Mouse (Mus musculus) midbrain, embryonic 15.5 days (tissue): Measurements from ENCODE around the gene Irx4. TPM values are rescaled to one million over a fixed set of nuclear protein-coding genes. Genes with fewer than 3 reads are reported as not detected.

ENCODE experiments used
- ATAC-seq: fragments of 200-750 bp; cut with Nextera tagmentation; replicated peaks from 2 replicates; pipeline ENCODE4 v1.8.0; 2017; ENCODE audit warnings: moderate TSS enrichment
- H3K27ac ChIP-seq: fragments of 300-500 bp; sonication (generic); 2 replicates; pipeline ENCODE4 v1.5.1; 2015; ENCODE audit warnings: mild to moderate bottlenecking, inconsistent platforms
- H3K27me3 ChIP-seq: fragments of 300-500 bp; sonication (generic); replicated peaks from 2 replicates; pipeline ENCODE4 v1.6.1; 2015; ENCODE audit warnings: inconsistent platforms
- H3K36me3 ChIP-seq: fragments of 300-500 bp; sonication (generic); replicated peaks from 2 replicates; pipeline ENCODE4 v1.6.1; 2015; ENCODE audit warnings: inconsistent platforms
- H3K4me1 ChIP-seq: fragments of 300-500 bp; sonication (generic); 2 replicates; pipeline ENCODE4 v1.6.1; 2015; ENCODE audit warnings: inconsistent platforms
- H3K4me2 ChIP-seq: fragments of 300-500 bp; sonication (generic); 2 replicates; pipeline ENCODE4 v1.6.1; 2015; ENCODE audit warnings: inconsistent platforms, mild to moderate bottlenecking, moderate library complexity
- H3K4me3 ChIP-seq: fragments of 300-500 bp; sonication (generic); 2 replicates; pipeline ENCODE4 v1.5.1; 2015; ENCODE audit warnings: mild to moderate bottlenecking, inconsistent platforms
- H3K9ac ChIP-seq: fragments of 300-500 bp; sonication (generic); 2 replicates; pipeline ENCODE4 v1.6.1; 2015; ENCODE audit warnings: mild to moderate bottlenecking, inconsistent platforms
- H3K9me3 ChIP-seq: fragments of 300-500 bp; sonication (generic); 2 replicates; pipeline ENCODE4 v1.6.1; 2016; ENCODE audit warnings: inconsistent platforms
- WGBS: fragments of 180-500 bp; shearing (Covaris S2); methylation state at CpG from one replicate; pipeline ENCODE4 v1.1.7; 2015; ENCODE audit warnings: mixed read lengths; 5-methylcytosine and 5-hydroxymethylcytosine counted together
- polyA plus RNA-seq: library from polyadenylated mRNA; unstranded; fragments of >200 nt; fragmentation: Nextera tagmentation; extraction: Ambion mirVana; gene quantifications from 2 replicates; pipeline ENCODE4 v1.2.1, GENCODE M21; 2015

The Irx4 gene
- polyA plus RNA-seq, 1 experiment from 2014 or later, result 1.7 TPM

GRCm38 (mm10) chr13:73272794-73273282 lies 12.6 kb downstream of the Irx4 start:
- H3K4me2 ChIP-seq, result no peak overlapping the region

GRCm38 (mm10) chr13:73273536-73273935 lies 13.3 kb downstream of the Irx4 start:
- Histone ChIP-seq H3K9ac (no peak overlapping the region), H3K4me1 (peaks cover 24% of the 10 kb centered on the region), H3K4me2 (no peak overlapping the region), H3K9me3 (no peaks in the 10 kb centered on the region), H3K36me3 (no peaks in the 10 kb centered on the region), H3K27me3 (peaks cover 64% of the 10 kb centered on the region), H3K27ac (no peak overlapping the region), H3K4me3 (no peak overlapping the region)
- ATAC-seq, result no peak
- WGBS, result 30% methylated on average over 1 of the region's 1 CpGs

More at GRCm38 (mm10) chr13:73272794-73273282, 12.6 kb downstream of the Irx4 start:
- Histone ChIP-seq H3K27ac (no peak overlapping the region), H3K27me3 (peaks cover 71% of the 10 kb centered on the region), H3K9me3 (no peaks in the 10 kb centered on the region), H3K36me3 (no peaks in the 10 kb centered on the region), H3K4me3 (no peak overlapping the region), H3K4me1 (peaks cover 27% of the 10 kb centered on the region), H3K9ac (no peak overlapping the region)
- ATAC-seq, result no peak

DNA sequence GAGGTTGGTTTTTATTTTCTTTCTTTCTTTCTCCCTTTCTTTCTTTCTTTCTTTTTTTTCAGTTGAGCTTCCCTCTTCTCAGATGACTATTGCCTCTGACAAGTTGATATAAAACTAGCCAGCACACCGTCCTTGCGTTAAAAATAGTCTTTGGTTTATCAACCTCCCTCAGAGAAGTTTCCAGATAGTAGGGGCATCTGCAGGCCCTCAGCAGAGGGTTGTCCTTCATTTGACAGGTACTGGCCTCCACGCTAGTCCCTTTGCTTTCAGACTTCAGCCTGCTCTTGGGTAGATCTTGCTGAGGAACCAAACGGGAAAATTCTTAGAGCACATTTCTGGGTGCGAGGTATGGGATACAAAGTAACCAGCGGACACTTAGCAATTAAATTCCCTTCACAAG lies 17.1 kb downstream of the Irx4 start:
- peaks cover 37% of the 10 kb centered on the region for H3K27me3 ChIP-seq
- no peak overlapping the region for H3K9ac ChIP-seq
- no peak for ATAC-seq
- H3K4me3 ChIP-seq, result no peak overlapping the region
- H3K27ac ChIP-seq, result no peak overlapping the region
- H3K36me3 ChIP-seq, result no peaks in the 10 kb centered on the region
- H3K9me3 ChIP-seq, result no peaks in the 10 kb centered on the region
- H3K4me2 ChIP-seq, result no peak overlapping the region
- H3K4me1 ChIP-seq, result peaks cover 2% of the 10 kb centered on the region
- WGBS, result 93% methylated on average over 6 of the region's 6 CpGs

GRCm38 (mm10) chr13:73277797-73278196 lies 17.5 kb downstream of the Irx4 start:
- Histone ChIP-seq H3K9ac (no peak overlapping the region), H3K27ac (no peak overlapping the region), H3K4me1 (no peaks in the 10 kb centered on the region), H3K4me3 (no peak overlapping the region), H3K36me3 (no peaks in the 10 kb centered on the region), H3K27me3 (peaks cover 32% of the 10 kb centered on the region), H3K4me2 (no peak overlapping the region), H3K9me3 (no peaks in the 10 kb centered on the region)
- WGBS, result 76% methylated on average over 1 of the region's 1 CpGs
- no peak for ATAC-seq

DNA sequence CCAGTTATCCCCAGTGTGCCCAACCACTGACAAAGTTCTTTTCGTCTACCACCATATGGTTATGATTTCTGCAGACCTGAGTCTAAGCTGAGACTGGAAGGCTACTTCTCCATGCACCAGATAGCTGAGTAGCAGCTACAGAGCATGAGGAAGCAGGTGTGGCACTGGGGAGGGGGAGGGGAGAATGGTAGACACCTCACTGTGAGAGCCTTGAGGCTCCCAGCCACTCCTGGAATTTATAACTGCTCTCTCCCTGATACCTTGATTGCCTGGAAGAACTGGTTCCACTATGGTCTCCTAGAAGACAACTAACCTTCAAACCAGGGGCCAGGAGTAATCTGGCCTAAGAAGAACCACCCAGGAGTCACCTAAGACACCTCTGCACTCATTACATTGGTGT lies 18.9 kb downstream of the Irx4 start:
- no peaks in the 10 kb centered on the region for H3K4me1 ChIP-seq
- no peak overlapping the region for H3K9ac ChIP-seq
- no peaks in the 10 kb centered on the region for H3K9me3 ChIP-seq
- H3K36me3 ChIP-seq, result no peaks in the 10 kb centered on the region
- no peak overlapping the region for H3K4me2 ChIP-seq
- 97% methylated on average over 1 of the region's 1 CpGs for WGBS
- no peak overlapping the region for H3K4me3 ChIP-seq
- H3K27me3 ChIP-seq, result peaks cover 18% of the 10 kb centered on the region
- H3K27ac ChIP-seq, result no peak overlapping the region
- ATAC-seq, result no peak

DNA sequence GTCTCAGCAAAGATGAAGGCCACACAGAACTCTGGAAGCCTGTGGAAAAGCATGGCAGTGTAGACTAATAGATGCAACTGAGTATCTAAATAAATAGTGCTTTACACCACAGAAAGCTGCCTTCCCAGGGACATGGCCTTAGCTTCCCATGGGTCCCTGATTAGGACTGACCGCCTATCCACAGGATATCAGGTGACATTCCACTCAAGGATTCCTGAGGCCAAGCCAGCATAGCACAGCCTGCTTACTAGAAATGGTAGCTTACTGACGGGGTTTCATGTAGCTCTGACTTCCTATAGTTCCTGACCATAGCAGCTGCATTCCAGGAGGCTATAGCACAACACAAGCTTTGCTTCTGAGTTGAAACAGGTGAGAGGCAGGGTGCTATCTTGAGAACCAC lies 22.1 kb downstream of the Irx4 start:
- 84% methylated on average over 2 of the region's 2 CpGs for WGBS
- H3K9me3 ChIP-seq, result no peaks in the 10 kb centered on the region
- H3K4me1 ChIP-seq, result no peaks in the 10 kb centered on the region
- H3K9ac ChIP-seq, result no peak overlapping the region
- H3K27me3 ChIP-seq, result peaks cover 5% of the 10 kb centered on the region; the same call in 1 of the 2 replicates
- H3K4me2 ChIP-seq, result no peak overlapping the region
- H3K4me3 ChIP-seq, result no peak overlapping the region
- no peaks in the 10 kb centered on the region for H3K36me3 ChIP-seq
- no peak overlapping the region for H3K27ac ChIP-seq
- ATAC-seq, result no peak

DNA sequence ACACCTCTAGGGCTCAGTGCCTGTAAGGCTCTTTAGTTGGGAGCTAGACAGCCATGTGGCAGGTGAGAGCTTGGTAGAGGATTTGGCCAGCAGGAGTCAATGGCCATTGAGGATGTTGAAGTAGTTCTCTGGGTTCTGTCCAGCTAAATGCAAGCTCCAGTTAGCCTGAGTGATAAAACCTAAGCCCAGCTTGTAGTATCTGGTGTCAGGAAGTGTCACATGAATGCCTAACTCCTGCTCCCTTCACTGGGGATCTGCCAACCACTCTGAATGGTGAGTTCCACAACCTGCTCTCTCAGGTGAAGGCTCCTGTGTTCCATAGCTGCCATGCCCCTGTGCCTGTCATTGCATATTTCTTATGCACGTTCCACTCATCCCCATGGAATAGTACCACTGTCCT lies 23.3 kb downstream of the Irx4 start:
- Histone ChIP-seq H3K9me3 (no peaks in the 10 kb centered on the region), H3K4me2 (no peak overlapping the region), H3K4me3 (no peak overlapping the region), H3K4me1 (no peaks in the 10 kb centered on the region), H3K36me3 (no peaks in the 10 kb centered on the region), H3K9ac (no peak overlapping the region), H3K27me3 (peaks cover 3% of the 10 kb centered on the region; the same call in 1 of the 2 replicates), H3K27ac (no peak overlapping the region)
- ATAC-seq, result no peak
- WGBS, result 94% methylated on average over 1 of the region's 1 CpGs

- Histone ChIP-seq H3K4me3 (no peak overlapping the region), H3K4me2 (no peak overlapping the region), H3K27ac (no peak overlapping the region), H3K9me3 (no peaks in the 10 kb centered on the region), H3K36me3 (no peaks in the 10 kb centered on the region), H3K4me1 (no peaks in the 10 kb centered on the region), H3K27me3 (no peaks in the 10 kb centered on the region), H3K9ac (no peak overlapping the region)
- WGBS, result 92% methylated on average over 6 of the region's 6 CpGs
- ATAC-seq, result no peak
These were observed 29.9 kb downstream of the Irx4 start for GRCm38 (mm10) chr13:73290206-73290605.

- H3K27me3 ChIP-seq, result no peaks in the 10 kb centered on the region
- no peak overlapping the region for H3K4me3 ChIP-seq
- ATAC-seq, result no peak
- no peaks in the 10 kb centered on the region for H3K4me1 ChIP-seq
- H3K27ac ChIP-seq, result no peak overlapping the region
- 42% methylated on average over 2 of the region's 2 CpGs for WGBS
- no peaks in the 10 kb centered on the region for H3K9me3 ChIP-seq
- H3K36me3 ChIP-seq, result no peaks in the 10 kb centered on the region
- H3K9ac ChIP-seq, result no peak overlapping the region
- no peak overlapping the region for H3K4me2 ChIP-seq
These were observed 30.8 kb downstream of the Irx4 start for GRCm38 (mm10) chr13:73291102-73291501.

DNA sequence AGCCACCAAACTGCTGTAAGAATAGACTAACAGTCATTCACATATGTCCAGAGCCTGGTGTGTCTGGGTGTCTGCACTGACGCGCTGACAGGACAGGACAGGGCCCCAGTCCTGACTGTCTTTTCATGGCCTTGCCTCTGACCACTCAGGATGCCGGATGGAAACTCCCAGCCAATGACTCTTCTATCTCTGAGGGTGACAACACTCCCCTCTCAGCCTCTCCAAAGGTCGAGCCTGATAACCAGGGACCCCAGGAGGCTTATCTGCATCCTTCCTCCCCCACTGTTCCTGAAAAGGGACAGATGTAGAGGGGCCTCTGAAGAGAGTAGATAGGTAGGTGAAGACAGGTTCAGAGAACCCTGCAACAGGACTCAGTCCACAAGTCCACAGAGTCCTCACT lies 38.4 kb downstream of the Irx4 start:
- H3K27ac ChIP-seq, result no peak overlapping the region
- H3K4me1 ChIP-seq, result no peaks in the 10 kb centered on the region
- no peak overlapping the region for H3K9ac ChIP-seq
- WGBS, result 65% methylated on average over 4 of the region's 4 CpGs
- no peak for ATAC-seq
- no peaks in the 10 kb centered on the region for H3K9me3 ChIP-seq
- no peak overlapping the region for H3K4me2 ChIP-seq
- H3K27me3 ChIP-seq, result no peaks in the 10 kb centered on the region
- no peak overlapping the region for H3K4me3 ChIP-seq
- H3K36me3 ChIP-seq, result no peaks in the 10 kb centered on the region

GRCm38 (mm10) chr13:73299322-73299721 lies 39.0 kb downstream of the Irx4 start:
- Histone ChIP-seq H3K4me2 (no peak overlapping the region), H3K4me1 (no peaks in the 10 kb centered on the region), H3K27me3 (no peaks in the 10 kb centered on the region), H3K4me3 (no peak overlapping the region), H3K9me3 (no peaks in the 10 kb centered on the region), H3K27ac (no peak overlapping the region), H3K36me3 (no peaks in the 10 kb centered on the region), H3K9ac (no peak overlapping the region)
- ATAC-seq, result no peak
- WGBS, result 78% methylated on average over 5 of the region's 5 CpGs

DNA sequence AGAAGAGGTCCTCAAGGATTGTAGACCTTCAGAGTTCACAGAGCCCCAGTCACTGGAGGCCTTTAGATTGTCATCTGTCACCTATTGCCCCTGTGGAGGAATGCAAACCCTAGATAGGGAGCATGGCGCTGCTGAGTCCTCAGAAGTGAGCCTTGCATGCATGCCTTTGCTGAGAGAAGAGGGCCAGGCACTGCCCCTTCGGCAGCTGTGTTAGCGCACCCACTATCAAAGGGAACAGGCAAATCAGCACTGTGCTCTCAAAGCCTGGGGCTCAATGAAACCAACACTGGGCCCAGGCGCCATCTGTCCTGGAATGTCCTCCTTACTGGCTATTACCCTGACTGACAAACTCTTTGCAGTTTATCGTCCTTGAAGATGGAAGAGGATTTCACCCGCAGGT lies 44.5 kb downstream of the Irx4 start:
- Histone ChIP-seq H3K9ac (no peak overlapping the region), H3K27ac (no peak overlapping the region), H3K4me3 (no peak overlapping the region), H3K36me3 (no peaks in the 10 kb centered on the region), H3K4me1 (peaks cover 12% of the 10 kb centered on the region), H3K27me3 (peaks cover 3% of the 10 kb centered on the region), H3K9me3 (no peaks in the 10 kb centered on the region), H3K4me2 (no peak overlapping the region)
- ATAC-seq, result no peak
- WGBS, result 49% methylated on average over 6 of the region's 6 CpGs

- Histone ChIP-seq H3K9me3 (no peaks in the 10 kb centered on the region), H3K4me2 (no peak overlapping the region), H3K27ac (no peak overlapping the region), H3K36me3 (no peaks in the 10 kb centered on the region), H3K4me1 (peaks cover 12% of the 10 kb centered on the region), H3K4me3 (no peak overlapping the region), H3K9ac (no peak overlapping the region), H3K27me3 (peaks cover 3% of the 10 kb centered on the region)
- 14% methylated on average over 8 of the region's 8 CpGs for WGBS
- ATAC-seq, result peak; percentile 31; the same call in 1 of the 2 replicates
These were observed 45.3 kb downstream of the Irx4 start for GRCm38 (mm10) chr13:73305398-73306084.
